Mouse (Mus musculus) naive thymus-derived CD4-positive, alpha-beta T cell, adult 2 months (primary cell): ENCODE data around the gene 4930522L14Rik.
A peak's percentile ranks its signal among the peaks of the same experiment; 100 is the strongest.
"Not testable (repeated sequence)": the region's sequence is repeated elsewhere in the genome, so short reads cannot be mapped to it uniquely, and the experiment has no call there.

ENCODE experiments used
- DNase-seq: peaks from one replicate; pipeline ENCODE4 v3.0.0-alpha.2; 2011; ENCODE audit warnings: low read depth

The 4930522L14Rik gene

DNA sequence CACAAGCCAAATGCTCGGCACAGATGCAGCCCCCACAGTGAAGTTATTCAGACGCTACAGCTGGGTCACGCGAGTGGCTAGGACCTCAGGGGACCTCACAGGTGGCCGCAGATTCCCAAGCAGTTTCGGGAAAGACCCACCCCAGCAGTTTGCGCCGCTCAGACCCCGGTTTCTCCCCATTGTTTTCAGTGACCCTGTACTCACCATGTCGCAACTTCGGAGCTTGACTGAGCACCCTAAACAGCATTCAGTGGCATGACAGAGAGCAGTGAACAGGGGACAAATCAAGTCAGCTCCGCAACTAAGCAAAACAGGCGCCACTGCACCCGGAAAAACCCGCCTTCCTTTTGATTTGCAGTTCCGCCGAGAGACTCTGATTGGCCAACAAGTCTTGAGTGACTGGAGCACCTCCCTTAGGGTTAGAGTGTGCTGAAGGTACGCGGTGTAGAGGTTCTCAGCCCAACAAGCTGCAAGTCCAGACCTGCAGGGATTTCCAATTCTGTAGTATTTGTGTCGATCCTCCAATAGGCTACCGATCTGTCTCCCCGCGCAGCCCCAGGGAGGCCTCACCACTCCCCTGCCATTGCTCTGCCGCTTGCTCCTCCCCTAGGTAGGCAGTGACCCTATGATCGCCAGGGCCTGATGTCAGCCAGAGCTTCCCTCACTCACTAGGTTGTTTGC is at the start of gene 4930522L14Rik:
Gene 4930522L14Rik (minus strand): TSS at position 496 of the 681 bp plus-strand sequence.
- peak; percentile 76 for DNase-seq

DNA sequence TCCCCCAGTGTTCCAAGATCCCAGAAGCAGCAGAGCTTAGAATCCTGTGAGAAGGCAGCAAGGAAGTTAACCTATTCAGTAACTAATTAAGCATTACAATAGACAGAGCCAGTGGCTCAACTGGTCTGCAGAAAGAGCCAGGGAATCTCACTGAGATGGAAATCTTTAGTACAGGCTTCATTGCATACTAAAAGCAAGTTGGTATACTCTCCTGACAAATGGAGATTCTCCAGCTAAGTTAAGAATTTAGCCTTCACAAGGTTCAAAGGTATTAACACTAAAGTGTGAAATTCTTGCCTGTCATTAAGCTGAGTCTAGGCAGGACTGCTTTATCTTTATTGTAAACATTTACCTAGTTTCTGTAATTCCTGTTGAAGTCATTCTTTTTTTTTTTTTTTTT is 49.8 kb upstream of the 4930522L14Rik start:
- not testable (repeated sequence) for DNase-seq

DNA sequence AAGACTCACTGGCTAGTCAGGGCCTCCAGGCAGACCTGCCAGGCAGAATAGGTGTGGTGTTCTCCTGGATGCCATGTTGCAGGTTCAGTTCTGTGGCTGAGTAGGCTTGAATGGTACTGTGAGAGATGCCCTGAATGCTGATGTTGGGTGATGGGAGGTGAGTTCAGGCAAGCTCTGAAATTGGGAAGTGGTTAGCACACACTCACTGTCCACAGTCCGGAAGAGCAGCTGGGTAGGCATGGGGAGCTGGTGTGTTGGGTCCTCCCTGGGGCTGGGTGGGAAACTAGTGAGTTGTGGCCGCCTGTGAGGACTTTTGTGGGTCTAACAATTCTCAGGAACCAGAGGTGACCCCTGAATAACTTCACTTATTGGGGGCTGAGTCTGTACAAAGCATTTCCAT is 48.3 kb upstream of the 4930522L14Rik start:
- not testable (repeated sequence) for DNase-seq

DNA sequence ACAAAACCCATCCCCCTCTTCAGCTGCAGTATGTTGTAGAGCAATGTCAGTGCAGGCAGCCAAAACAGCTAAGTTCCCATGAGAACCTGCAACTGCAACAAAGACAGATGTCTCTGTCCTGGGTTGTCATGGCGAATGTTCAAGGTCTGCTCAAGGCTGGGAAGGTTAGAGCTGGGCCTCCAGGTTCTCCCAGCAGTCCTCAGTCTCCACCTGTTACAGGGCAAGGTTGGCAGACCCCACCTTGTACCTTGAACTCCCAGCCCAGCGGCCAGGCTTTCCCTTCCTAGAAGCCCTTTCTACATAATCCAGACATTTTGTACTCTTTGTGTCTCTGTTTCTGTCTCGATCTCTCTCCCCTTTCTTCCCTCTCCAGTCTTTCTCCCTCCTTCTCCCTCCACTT is 45.3 kb upstream of the 4930522L14Rik start:
- not testable (repeated sequence) for DNase-seq

DNA sequence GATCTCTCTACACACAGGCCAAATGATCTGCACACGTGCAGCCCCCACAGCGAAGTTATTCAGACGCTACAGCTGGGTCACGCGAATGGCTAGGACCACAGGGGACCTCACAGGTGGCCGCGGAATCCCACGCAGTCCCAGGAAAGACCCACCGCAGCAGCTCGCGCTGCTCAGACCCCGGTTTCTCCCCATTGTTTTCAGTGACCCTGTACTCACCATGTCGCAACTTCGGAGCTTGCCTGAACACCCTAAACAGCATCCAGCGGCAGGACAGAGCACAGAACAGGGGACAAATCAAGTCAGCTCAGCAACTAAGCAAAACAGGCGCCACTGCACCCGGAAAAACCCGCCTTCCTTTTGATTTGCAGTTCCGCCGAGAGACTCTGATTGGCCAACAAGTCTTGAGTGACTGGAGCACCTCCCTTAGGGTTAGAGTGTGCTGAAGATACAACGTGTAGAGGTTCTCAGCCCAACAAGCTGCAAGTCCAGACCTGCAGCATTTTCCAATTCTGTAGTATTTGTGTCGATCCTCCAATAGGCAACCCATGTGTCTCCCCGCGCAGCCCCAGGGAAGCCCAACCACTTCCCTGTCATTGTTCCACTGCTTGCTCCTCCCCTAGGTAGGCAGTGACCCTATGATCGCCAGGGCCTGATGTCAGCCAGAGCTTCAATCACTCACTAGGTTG is 44.4 kb upstream of the 4930522L14Rik start:
- DNase-seq: peak; percentile 76

DNA sequence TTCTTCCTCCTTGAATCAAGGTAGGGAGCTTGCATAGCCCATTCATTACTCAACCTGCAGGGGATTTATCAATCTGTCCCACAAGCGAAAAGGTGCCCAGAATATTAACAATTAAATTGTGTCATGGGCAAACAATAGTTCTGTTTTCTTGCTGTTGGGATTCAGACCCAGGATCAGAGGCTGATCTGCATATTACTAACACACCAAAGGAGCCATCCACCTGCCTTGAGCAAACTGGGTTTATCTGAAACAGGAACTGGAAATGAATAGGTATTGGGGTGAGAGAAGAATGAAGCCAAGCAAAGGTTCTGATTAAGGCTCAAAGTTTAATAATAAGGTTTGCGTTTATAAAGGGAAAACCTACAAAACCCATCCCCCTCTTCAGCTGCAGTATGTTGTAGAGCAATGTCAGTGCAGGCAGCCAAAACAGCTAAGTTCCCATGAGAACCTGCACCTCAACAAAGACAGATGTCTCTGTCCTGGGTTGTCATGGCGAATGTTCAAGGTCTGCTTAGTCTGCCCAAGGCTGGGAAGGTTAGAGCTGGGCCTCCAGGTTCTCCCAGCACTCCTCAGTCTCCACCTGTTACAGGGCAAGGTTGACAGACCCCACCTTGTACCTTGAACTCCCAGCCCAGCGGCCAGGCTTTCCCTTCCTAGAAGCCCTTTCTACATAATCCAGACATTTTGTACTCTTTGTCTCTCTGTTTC is 541 bp upstream of the 4930522L14Rik start:
- DNase-seq: peak; percentile 36

DNA sequence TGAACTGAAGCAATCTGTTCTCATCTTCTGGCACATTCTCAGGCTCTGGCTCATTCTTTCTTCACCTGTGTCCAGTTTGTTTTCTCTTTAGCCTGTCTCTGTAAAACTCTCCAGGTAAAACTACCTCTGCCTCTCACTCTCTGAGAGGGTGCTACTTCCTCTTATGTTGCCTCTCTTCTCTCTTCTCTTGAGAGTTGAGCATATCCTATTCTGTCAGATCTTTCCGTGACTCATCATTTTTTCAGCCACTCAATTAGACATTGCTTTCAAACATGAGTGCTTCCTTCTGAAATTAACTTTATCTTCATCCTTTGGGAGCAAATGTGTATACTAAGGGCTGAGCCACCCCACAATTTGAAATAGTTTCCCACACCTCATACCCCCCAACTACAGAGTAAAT is 6.6 kb downstream of the 4930522L14Rik start:
- not testable (repeated sequence) for DNase-seq

DNA sequence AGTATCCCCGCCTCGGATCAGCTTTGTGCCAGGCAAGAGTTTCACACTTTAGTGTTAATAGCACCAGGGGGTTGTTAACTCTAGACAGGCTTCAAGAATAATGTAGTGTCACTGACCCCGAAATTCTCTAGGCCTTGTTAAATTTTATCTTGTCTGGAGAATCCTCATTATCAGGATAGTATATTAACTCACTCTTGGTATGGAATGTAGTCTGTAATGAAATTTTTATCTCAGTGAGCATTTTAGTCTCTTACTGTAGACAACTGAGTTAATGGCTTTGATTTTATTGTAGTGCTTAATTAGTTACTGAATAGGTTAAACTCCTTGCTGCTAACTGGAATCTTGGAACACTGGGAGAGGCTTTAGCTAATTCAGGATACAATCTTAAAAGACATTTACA is 34.3 kb downstream of the 4930522L14Rik start:
- DNase-seq: not testable (repeated sequence)

DNA sequence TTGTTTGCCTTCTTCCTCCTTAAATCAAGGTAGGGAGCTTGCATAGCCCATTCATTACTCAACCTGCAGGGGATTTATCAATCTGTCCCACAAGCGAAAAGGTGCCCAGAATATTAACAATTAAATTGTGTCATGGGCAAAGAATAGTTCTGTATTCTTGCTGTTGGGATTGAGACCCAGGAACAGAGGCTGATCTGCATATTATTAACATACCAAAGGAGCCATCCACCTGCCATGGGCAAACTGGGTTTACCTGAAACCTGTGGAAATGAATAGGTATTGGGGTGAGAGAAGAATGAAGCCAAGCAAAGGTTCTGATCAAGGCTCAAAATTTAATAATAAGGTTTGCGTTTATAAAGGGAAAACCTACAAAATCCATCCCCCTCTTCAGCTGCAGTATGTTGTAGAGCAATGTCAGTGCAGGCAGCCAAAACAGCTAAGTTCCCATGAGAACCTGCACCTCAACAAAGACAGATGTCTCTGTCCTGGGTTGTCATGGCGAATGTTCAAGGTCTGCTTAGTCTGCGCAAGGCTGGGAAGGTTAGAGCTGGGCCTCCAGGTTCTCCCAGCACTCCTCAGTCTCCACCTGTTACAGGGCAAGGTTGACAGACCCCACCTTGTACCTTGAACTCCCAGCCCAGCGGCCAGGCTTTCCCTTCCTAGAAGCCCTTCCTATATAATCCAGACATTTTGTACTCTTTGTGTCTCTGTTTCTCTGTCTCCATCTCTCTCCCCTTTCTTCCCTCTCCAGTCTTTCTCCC is 60.3 kb downstream of the 4930522L14Rik start:
- DNase-seq: not testable (repeated sequence)

DNA sequence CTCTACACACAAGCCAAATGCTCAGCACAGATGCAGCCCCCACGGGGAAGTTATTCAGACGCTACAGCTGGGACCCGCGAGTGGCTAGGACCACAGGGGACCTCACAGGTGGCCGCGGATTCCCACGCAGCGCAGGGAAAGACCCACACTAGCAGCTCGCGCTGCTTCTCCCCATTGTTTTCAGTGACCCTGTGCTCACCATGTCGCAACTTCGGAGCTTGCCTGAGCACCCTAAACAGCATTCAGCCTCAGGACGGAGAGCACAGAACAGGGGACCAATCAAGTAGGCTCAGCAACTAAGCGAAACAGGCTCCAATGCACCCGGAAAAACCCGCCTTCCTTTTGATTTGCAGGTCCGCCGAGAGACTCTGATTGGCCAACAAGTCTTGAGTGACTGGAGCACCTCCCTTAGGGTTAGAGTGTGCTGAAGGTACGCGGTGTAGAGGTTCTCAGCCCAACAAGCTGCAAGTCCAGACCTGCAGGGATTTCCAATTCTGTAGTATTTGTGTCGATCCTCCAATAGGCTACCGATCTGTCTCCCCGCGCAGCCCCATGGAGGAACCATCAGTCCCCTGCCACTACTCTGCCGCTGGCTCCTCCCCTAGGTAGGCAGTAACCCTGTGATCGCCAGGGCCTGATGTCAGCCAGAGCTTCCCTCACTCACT is 61.0 kb downstream of the 4930522L14Rik start, which contains the start of gene 5430403G16Rik:
Gene 5430403G16Rik (minus strand): TSS at position 505 of the 665 bp plus-strand sequence.
- DNase-seq: peak; percentile 91
